Mouse (Mus musculus) heart, embryonic 16.5 days (tissue): ENCODE measurements around the gene Gpm6b. TPM values are rescaled to one million over a fixed set of nuclear protein-coding genes. Genes with fewer than 3 reads are reported as not detected.

Source experiments
- ATAC-seq: fragments of 200-750 bp; cut with Nextera tagmentation; replicated peaks from 2 replicates; pipeline ENCODE4 v1.8.0; 2017; ENCODE audit warnings: moderate number of reproducible peaks; ENCODE audit not compliant: insufficient read depth, low FRiP score; ENCODE audit errors: extremely low read depth
- H3K27ac ChIP-seq: fragments of 300-500 bp; sonication (generic); 2 replicates; pipeline ENCODE4 v1.5.1; 2014; ENCODE audit warnings: mild to moderate bottlenecking, low read length, control low read depth, moderate library complexity
- H3K27me3 ChIP-seq: fragments of 300-500 bp; sonication (generic); 2 replicates; pipeline ENCODE4 v1.6.1; 2014; ENCODE audit warnings: low read length, mixed read lengths; ENCODE audit not compliant: control insufficient read depth, insufficient read depth
- H3K36me3 ChIP-seq: fragments of 300-500 bp; sonication (generic); 2 replicates; pipeline ENCODE4 v1.6.1; 2014; ENCODE audit not compliant: control insufficient read depth, insufficient read depth
- H3K4me1 ChIP-seq: fragments of 300-500 bp; sonication (generic); 2 replicates; pipeline ENCODE4 v1.6.1; 2014; ENCODE audit warnings: low read length, mixed read lengths; ENCODE audit not compliant: control insufficient read depth, insufficient read depth
- H3K4me2 ChIP-seq: fragments of 300-500 bp; sonication (generic); 2 replicates; pipeline ENCODE4 v1.6.1; 2014; ENCODE audit warnings: low read depth, mild to moderate bottlenecking, control low read depth, low read length
- H3K4me3 ChIP-seq: fragments of 300-500 bp; sonication (generic); 2 replicates; pipeline ENCODE4 v1.5.1; 2014; ENCODE audit warnings: mild to moderate bottlenecking, control low read depth, low read length
- H3K9ac ChIP-seq: fragments of 300-500 bp; sonication (generic); 2 replicates; pipeline ENCODE4 v1.6.1; 2014; ENCODE audit warnings: low read length, control low read depth
- H3K9me3 ChIP-seq: fragments of 300-500 bp; sonication (generic); replicated peaks from 2 replicates; pipeline ENCODE4 v1.6.1; 2016; ENCODE audit warnings: low read length; ENCODE audit not compliant: control insufficient read depth
- WGBS: fragments of 180-500 bp; shearing (Covaris S2); extraction: QIAGEN DNeasy Blood & Tissue Kit; methylation state at CpG from one replicate; pipeline ENCODE4 v1.1.7; 2014; 5-methylcytosine and 5-hydroxymethylcytosine counted together
- polyA plus RNA-seq: library from polyadenylated mRNA; unstranded; fragments of >200 nt; fragmentation: Nextera tagmentation; extraction: Ambion mirVana; gene quantifications from 2 replicates; pipeline ENCODE4 v1.2.1, GENCODE M21; 2015

Gene Gpm6b
- 6.5 and 8.3 TPM in 2 replicates for polyA plus RNA-seq

- peak; percentile 86 for ATAC-seq
- Histone ChIP-seq H3K4me2 (peak within 1 kb of the TSS; percentile 97), H3K27me3 (peaks cover 10% of the 10 kb centered on the region), H3K9me3 (no peaks in the 10 kb centered on the region), H3K36me3 (no peaks in the 10 kb centered on the region), H3K9ac (peak within 1 kb of the TSS; percentile 62), H3K4me3 (peak within 1 kb of the TSS; percentile 59), H3K4me1 (0 out of 2 replicates have a peak, but pooled peaks cover 2% of the 10 kb centered on the region), H3K27ac (no peak within 1 kb of the TSS)
- WGBS = 21% methylated on average over 47 of the region's 63 CpGs
Measured at GRCm38 (mm10) chrX:166238831-166239460, at the start of gene Gpm6b. Gpm6b (plus strand) TSS chrX:166238911.

GRCm38 (mm10) chrX:166196327-166196726, 42.4 kb upstream of the Gpm6b start:
- no peaks in the 10 kb centered on the region for H3K4me1 ChIP-seq
- H3K36me3 ChIP-seq = no peaks in the 10 kb centered on the region
- no peak for ATAC-seq
- H3K4me3 ChIP-seq = no peak overlapping the region
- no peak overlapping the region for H3K9ac ChIP-seq
- H3K4me2 ChIP-seq = no peak overlapping the region
- H3K27me3 ChIP-seq = no peaks in the 10 kb centered on the region
- H3K27ac ChIP-seq = no peak overlapping the region
- peaks cover 2% of the 10 kb centered on the region; the same call in 1 of the 2 replicates for H3K9me3 ChIP-seq

- no peaks in the 10 kb centered on the region for H3K4me1 ChIP-seq
- 69% methylated on average over 2 of the region's 2 CpGs for WGBS
- no peak for ATAC-seq
- no peak overlapping the region for H3K4me2 ChIP-seq
- H3K9ac ChIP-seq = no peak overlapping the region
- H3K36me3 ChIP-seq = no peaks in the 10 kb centered on the region
- H3K4me3 ChIP-seq = no peak overlapping the region
- no peak overlapping the region for H3K27ac ChIP-seq
- peaks cover 2% of the 10 kb centered on the region; the same call in 1 of the 2 replicates for H3K9me3 ChIP-seq
- H3K27me3 ChIP-seq = no peaks in the 10 kb centered on the region
Measured at GRCm38 (mm10) chrX:166198266-166198665, 40.4 kb upstream of the Gpm6b start.

GRCm38 (mm10) chrX:166199812-166200211, 38.9 kb upstream of the Gpm6b start:
- Histone ChIP-seq H3K4me1 (no peaks in the 10 kb centered on the region), H3K36me3 (no peaks in the 10 kb centered on the region), H3K9me3 (peaks cover 2% of the 10 kb centered on the region; the same call in 1 of the 2 replicates), H3K27me3 (no peaks in the 10 kb centered on the region), H3K4me3 (no peak overlapping the region), H3K4me2 (no peak overlapping the region), H3K9ac (no peak overlapping the region), H3K27ac (no peak overlapping the region)
- no peak for ATAC-seq

- WGBS = 68% methylated on average over 2 of the region's 2 CpGs
- Histone ChIP-seq H3K4me3 (no peak overlapping the region), H3K27ac (no peak overlapping the region), H3K9me3 (no peaks in the 10 kb centered on the region), H3K9ac (no peak overlapping the region), H3K4me2 (no peak overlapping the region), H3K27me3 (no peaks in the 10 kb centered on the region), H3K4me1 (no peaks in the 10 kb centered on the region), H3K36me3 (no peaks in the 10 kb centered on the region)
- no peak for ATAC-seq
Measured at GRCm38 (mm10) chrX:166214576-166214975, 24.1 kb upstream of the Gpm6b start.

GRCm38 (mm10) chrX:166216248-166216647, 22.5 kb upstream of the Gpm6b start:
- Histone ChIP-seq H3K4me1 (no peaks in the 10 kb centered on the region), H3K36me3 (no peaks in the 10 kb centered on the region), H3K9ac (no peak overlapping the region), H3K4me2 (no peak overlapping the region), H3K9me3 (no peaks in the 10 kb centered on the region), H3K27me3 (no peaks in the 10 kb centered on the region), H3K27ac (no peak overlapping the region), H3K4me3 (no peak overlapping the region)
- ATAC-seq = no peak
- 75% methylated on average over 6 of the region's 6 CpGs for WGBS

- 79% methylated on average over 8 of the region's 8 CpGs for WGBS
- ATAC-seq = no peak
Measured at GRCm38 (mm10) chrX:166216720-166217119, 22.0 kb upstream of the Gpm6b start.

GRCm38 (mm10) chrX:166219331-166219730, 19.4 kb upstream of the Gpm6b start:
- H3K27ac ChIP-seq = no peak overlapping the region
- H3K4me1 ChIP-seq = no peaks in the 10 kb centered on the region
- no peaks in the 10 kb centered on the region for H3K36me3 ChIP-seq
- no peak overlapping the region for H3K4me3 ChIP-seq
- no peak for ATAC-seq
- WGBS = 47% methylated on average over 5 of the region's 5 CpGs
- H3K9ac ChIP-seq = no peak overlapping the region
- no peaks in the 10 kb centered on the region for H3K9me3 ChIP-seq
- no peak overlapping the region for H3K4me2 ChIP-seq
- no peaks in the 10 kb centered on the region for H3K27me3 ChIP-seq

More at GRCm38 (mm10) chrX:166216720-166217119, 22.0 kb upstream of the Gpm6b start:
- Histone ChIP-seq H3K36me3 (no peaks in the 10 kb centered on the region), H3K9me3 (no peaks in the 10 kb centered on the region), H3K27me3 (no peaks in the 10 kb centered on the region), H3K9ac (no peak overlapping the region), H3K4me1 (no peaks in the 10 kb centered on the region), H3K4me2 (no peak overlapping the region), H3K27ac (no peak overlapping the region), H3K4me3 (no peak overlapping the region)

- H3K4me3 ChIP-seq = no peak overlapping the region
- no peaks in the 10 kb centered on the region for H3K36me3 ChIP-seq
- H3K27ac ChIP-seq = no peak overlapping the region
- ATAC-seq = no peak
- H3K27me3 ChIP-seq = no peaks in the 10 kb centered on the region; the same call in 1 of the 2 replicates
- no peak overlapping the region for H3K4me2 ChIP-seq
- no peaks in the 10 kb centered on the region for H3K4me1 ChIP-seq
- H3K9me3 ChIP-seq = no peaks in the 10 kb centered on the region
- no peak overlapping the region for H3K9ac ChIP-seq
- 70% methylated on average over 5 of the region's 5 CpGs for WGBS
Measured at GRCm38 (mm10) chrX:166226856-166227255, 11.9 kb upstream of the Gpm6b start.
